Mouse (Mus musculus) adrenal gland, postnatal 14 days (tissue): ENCODE measurements around the gene Gm10801. TPM values are rescaled to one million over a fixed set of nuclear protein-coding genes. Genes with fewer than 3 reads are reported as not detected.
"Not testable (repeated sequence)": the region's sequence is repeated elsewhere in the genome, so short reads cannot be mapped to it uniquely, and the experiment has no call there.

Source experiments
- DNase-seq: peaks from one replicate; pipeline ENCODE4 v3.0.0; 2021; ENCODE audit warnings: mixed read lengths
- long read RNA-seq, 2 experiments: library from polyadenylated mRNA; stranded (forward); transcript quantifications; one replicate each; pipeline ENCODE4 v2.0.0; 2021
- total RNA-seq: library from RNA; stranded (reverse); gene quantifications from 2 replicates; pipeline ENCODE4 v1.2.3, GENCODE M21; 2021

The Gm10801 gene
- 1.0 and 1.4 TPM in 2 replicates for total RNA-seq
- long read RNA-seq, experiment 1 = 0 reads
- long read RNA-seq, experiment 2 = 0 reads

- not testable (repeated sequence) for DNase-seq
Observed at GRCm38 (mm10) chr2:98661937-98662336, at the start of gene Gm10801. Gene Gm10801 (plus strand): TSS chr2:98662237.

- not testable (repeated sequence) for DNase-seq
Observed at GRCm38 (mm10) chr2:98667201-98667600, 5.2 kb downstream of the Gm10801 start, which contains the start of gene Gm10800. Gene Gm10800 (minus strand): TSS chr2:98667301.

- no peak for DNase-seq
Observed at GRCm38 (mm10) chr2:98697533-98697932, 35.5 kb downstream of the Gm10801 start.

Other genes starting within 250 kb of the Gm10801 start
- 0.79 and 0.93 TPM in 2 replicates for gene Gm10800, start 5.1 kb downstream of the Gm10801 start, total RNA-seq